Mouse (Mus musculus) cerebellum, postnatal 14 days (tissue): Measurements from ENCODE around the gene Shisa4.
A peak's percentile ranks its signal among the peaks of the same experiment; 100 is the strongest.

Experiments used
- DNase-seq, 2 experiments: peaks; one replicate each; pipeline ENCODE4 v3.0.0; 2021; ENCODE audit warnings: mixed read lengths in 2 of 2

The Shisa4 gene

GRCm38 (mm10) chr1:135374868-135375581 is at the start of gene Shisa4:
Shisa4 (minus strand) TSS chr1:135375237.
- DNase-seq: peak; percentile 80 to 81

- DNase-seq: no peak
These were observed 47.7 kb upstream of the Shisa4 start for GRCm38 (mm10) chr1:135422772-135423171.

- no peak for DNase-seq
These were observed 39.0 kb upstream of the Shisa4 start for GRCm38 (mm10) chr1:135413996-135414395.

- no peak for DNase-seq
These were observed 37.1 kb upstream of the Shisa4 start for GRCm38 (mm10) chr1:135412130-135412529.

- no peak for DNase-seq
These were observed 35.9 kb upstream of the Shisa4 start for GRCm38 (mm10) chr1:135410967-135411366.

- no peak for DNase-seq
These were observed 33.9 kb upstream of the Shisa4 start for GRCm38 (mm10) chr1:135408973-135409372.

GRCm38 (mm10) chr1:135405356-135405755 is 30.3 kb upstream of the Shisa4 start:
- DNase-seq: no peak

- no peak for DNase-seq
These were observed 26.5 kb upstream of the Shisa4 start for GRCm38 (mm10) chr1:135401452-135402110.

GRCm38 (mm10) chr1:135399466-135399865 is 24.4 kb upstream of the Shisa4 start:
- no peak for DNase-seq

- DNase-seq: no peak
These were observed 10.1 kb upstream of the Shisa4 start for GRCm38 (mm10) chr1:135385161-135385560.

GRCm38 (mm10) chr1:135384171-135384570 is 9.1 kb upstream of the Shisa4 start:
- no peak for DNase-seq

GRCm38 (mm10) chr1:135381560-135381959 is 6.5 kb upstream of the Shisa4 start:
- peak; percentile 30 to 57 for DNase-seq

- DNase-seq: peak; percentile 40 to 55
These were observed 5.3 kb upstream of the Shisa4 start for GRCm38 (mm10) chr1:135380071-135380991.

GRCm38 (mm10) chr1:135379048-135379447 is 4.0 kb upstream of the Shisa4 start:
- no peak for DNase-seq

GRCm38 (mm10) chr1:135378576-135378975 is 3.5 kb upstream of the Shisa4 start:
- peak in 1 of 2 experiments; percentile 19 for DNase-seq

- peak; percentile 62 to 70 for DNase-seq
These were observed 716 bp downstream of the Shisa4 start for GRCm38 (mm10) chr1:135374175-135374867.

GRCm38 (mm10) chr1:135373171-135373677 is 1.8 kb downstream of the Shisa4 start:
- DNase-seq: peak in 1 of 2 experiments; percentile 21

- peak in 1 of 2 experiments; percentile 43 for DNase-seq
These were observed 5.6 kb downstream of the Shisa4 start for GRCm38 (mm10) chr1:135369415-135369814.

- DNase-seq: peak; percentile 66 to 76
These were observed 6.1 kb downstream of the Shisa4 start for GRCm38 (mm10) chr1:135368982-135369381.

GRCm38 (mm10) chr1:135368245-135368644 is 6.8 kb downstream of the Shisa4 start:
- peak; percentile 92 to 95 for DNase-seq

GRCm38 (mm10) chr1:135367595-135367994 is 7.4 kb downstream of the Shisa4 start:
- no peak for DNase-seq

- DNase-seq: no peak
These were observed 8.0 kb downstream of the Shisa4 start for GRCm38 (mm10) chr1:135367005-135367404.
